In the genomic region with DNA sequence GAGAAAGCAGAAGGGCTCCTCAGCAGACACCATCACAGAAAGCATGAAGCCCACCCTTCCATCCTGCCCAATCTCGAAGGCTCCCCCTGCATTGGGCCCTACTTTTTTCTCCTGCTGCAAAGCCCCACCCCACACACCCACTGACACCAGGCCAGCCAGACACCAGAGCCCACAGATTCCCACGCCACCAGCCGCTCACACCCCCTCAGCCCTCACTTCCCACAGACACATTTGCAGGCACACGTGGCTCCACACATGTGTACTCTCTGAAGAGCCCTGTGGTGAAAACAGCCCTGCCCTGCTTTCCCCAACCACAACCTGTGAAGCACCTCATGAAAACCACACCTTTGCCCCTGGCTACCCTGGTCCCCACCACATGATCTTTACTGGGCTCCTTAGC, we compare ENCODE assay signal across 30 mouse cellular contexts. TPM values are rescaled to one million over a fixed set of nuclear protein-coding genes. Genes with fewer than 3 reads are reported as not detected.
DNase-seq lines count a peak whose midpoint lies in the region; TF ChIP-seq lines count a peak whose summit lies in the region.
"Had no signal": no experiment of that assay in that cellular context is flagged by ENCODE, and none has a peak within 500 bp of the region (broad histone marks: within the 10 kb centered on the region; RNA-seq: fewer than 3 reads in every experiment).

No protein-coding gene starts in this region.

- peaks cover 42% of the 10 kb centered on the region for H3K79me3 ChIP-seq in C2C12 (ENCODE audit: low read depth)

- H3K36me3 ChIP-seq in C2C12 (ENCODE audit: control insufficient read depth, insufficient read depth): no peaks in the 10 kb centered on the region
- H3K36me3 ChIP-seq: embryonic facial prominence, embryonic 13.5 days; forebrain, embryonic 12.5 days; hindbrain, embryonic 10.5 days; limb, embryonic 10.5 days; liver, embryonic 15.5 days; lung, embryonic 15.5 days had no signal

- H3K27me3 ChIP-seq in C2C12 (ENCODE audit: control insufficient read depth, insufficient read depth, insufficient read length): no peaks in the 10 kb centered on the region
- H3K27me3 ChIP-seq: lung, embryonic 15.5 days had no signal

- peak overlapping the region; percentile 14 for H3ac ChIP-seq in C2C12 (ENCODE audit: control insufficient read depth, insufficient read length, low read depth)

- intact Hi-C loops in left cerebral cortex, postnatal 36 days (cut with DNase I): no loop called here
- intact Hi-C loops in heart, postnatal 36 days (cut with DNase I): no loop called here

- no peak for TF ChIP-seq CTCF in C2C12 (IDR thresholded peaks at IDR 0.05; ENCODE audit: control insufficient read depth, insufficient read depth, insufficient read length)

- H3K4me3 ChIP-seq in C2C12 (ENCODE audit: insufficient read depth, poor library complexity, severe bottlenecking): no peak overlapping the region
- H3K4me3 ChIP-seq: embryonic facial prominence, embryonic 13.5 days; erythroblast, embryonic 14.5 days; forebrain, embryonic 12.5 days; hindbrain, embryonic 10.5 days; limb, embryonic 10.5 days; liver, embryonic 15.5 days; lung, embryonic 15.5 days had no signal

- DNase-seq in layer of hippocampus, adult 18-20 months (ENCODE audit: low spot score in 2 of 2): peak; percentile 60 to 78
- no peak for DNase-seq in layer of hippocampus, postnatal 36 days
- DNase-seq in induced T-regulatory cell, adult 2 months (ENCODE audit: low read depth): peak; percentile 5
- peak; percentile 65 to 68 for DNase-seq in left cerebral cortex, postnatal 36 days (ENCODE audit: low spot score in 2 of 2)
- DNase-seq in heart, postnatal 36 days: no peak
- no peak for DNase-seq in urinary bladder, postnatal 10 days (ENCODE audit: low spot score)
- DNase-seq: adrenal gland, adult 2 months; B cell, adult 2 months; cerebellum, adult 18-20 months; cerebellum, postnatal 14 days; embryo, embryonic 11 days; heart, adult 11 months; kidney, adult 11 months; kidney, postnatal 4 days; liver; lung, postnatal 4 days; right cerebral cortex, postnatal 14 days; spleen, adult 18-20 months; thymus, postnatal 14 days had no signal

- peaks cover 81% of the 10 kb centered on the region for H3K79me2 ChIP-seq in C2C12 (ENCODE audit: control insufficient read depth, insufficient read depth)

TF ChIP-seq in C2C12, 6 proteins besides CTCF, POLR2A, EP300 and RAD21:
- no peak for TF ChIP-seq FOSL1 (IDR thresholded peaks at IDR 0.05; ENCODE audit: insufficient read depth, low read length, poor library complexity, severe bottlenecking)
- TF ChIP-seq USF1 (IDR thresholded peaks at IDR 0.05; ENCODE audit: low read depth): peak; percentile 14
- no peak for TF ChIP-seq MYOG (IDR thresholded peaks at IDR 0.05; ENCODE audit: control insufficient read depth, extremely low read depth, insufficient read length)
- peak; percentile 9 for TF ChIP-seq MAX (IDR thresholded peaks at IDR 0.05)
- no peak for TF ChIP-seq CEBPB (IDR thresholded peaks at IDR 0.05; ENCODE audit: low read depth)
- TF ChIP-seq MYOD1 (IDR thresholded peaks at IDR 0.05; ENCODE audit: control insufficient read depth, insufficient read length, low read depth): no peak

RNA-seq across cellular contexts. Expression of gene Dagla, which starts 3.9 kb away (rescaled TPM):
- 100 to 1,000 TPM; 107 to 118 TPM for total RNA-seq in layer of hippocampus, adult 18-20 months (2021)
- total RNA-seq in layer of hippocampus, postnatal 36 days (2021): 100 to 1,000 TPM; 122 to 123 TPM
- polyA plus RNA-seq in C2C12 (2012; fragmentation: generic; extraction: Trizol): 8.3 TPM
- 10 to 100 TPM; 92.4 to 94.3 TPM for total RNA-seq in left cerebral cortex, postnatal 36 days (2021)
- 1 to 10 TPM; 2.7 TPM for total RNA-seq in heart, postnatal 36 days (2021)
- total RNA-seq: megakaryocyte-erythroid progenitor cell, adult 5-6 weeks; MEL; neutrophil, adult 5-6 weeks had no signal

Comparison
In these comparisons a context has a peak if more than half of its experiments do, and no peak if none do; other contexts are left out.
1. DNase-seq: peak in layer of hippocampus, adult 18-20 months (2 of 2), induced T-regulatory cell, adult 2 months (single experiment) and left cerebral cortex, postnatal 36 days (2 of 2); none in layer of hippocampus, postnatal 36 days (0 of 2), heart, postnatal 36 days (0 of 2) and urinary bladder, postnatal 10 days (single experiment).
2. RNA of gene Dagla, which starts 3.9 kb away (total RNA-seq): 122 to 123 TPM in layer of hippocampus, postnatal 36 days, 107 to 118 TPM in layer of hippocampus, adult 18-20 months and 92.4 to 94.3 TPM in left cerebral cortex, postnatal 36 days; 2.7 TPM in heart, postnatal 36 days; every median in the first group is over 10 times any median in the second.